In genomic region chr9:110064641-110065040, GRCm38 (mm10) we compare ENCODE assay signal across 12 mouse cellular contexts.
"Had no signal": no experiment of that assay in that cellular context is flagged by ENCODE, and none has a peak within 500 bp of the region (broad histone marks: within the 10 kb centered on the region; RNA-seq: fewer than 3 reads in every experiment).

No protein-coding gene starts in this region.

- H3K27me3 ChIP-seq: limb, embryonic 13.5 days; liver, embryonic 15.5 days; neural tube, embryonic 13.5 days; stomach, embryonic 15.5 days had no signal

- H3K4me1 ChIP-seq: limb, embryonic 13.5 days; liver, embryonic 15.5 days; neural tube, embryonic 13.5 days; stomach, embryonic 15.5 days had no signal

- H3K4me3 ChIP-seq: limb, embryonic 13.5 days; liver, embryonic 15.5 days; midbrain, embryonic 10.5 days; neural tube, embryonic 13.5 days; stomach, embryonic 15.5 days had no signal

- H3K27ac ChIP-seq: kidney, postnatal 0 days; limb, embryonic 13.5 days; liver, embryonic 15.5 days; midbrain, embryonic 10.5 days; neural tube, embryonic 13.5 days; stomach, embryonic 15.5 days had no signal

- DNase-seq: kidney, adult 9 months; kidney, postnatal 36 days; left cerebral cortex, postnatal 4 days; lung, adult 2 months; lung, postnatal 36 days; right cerebral cortex, postnatal 14 days had no signal
